Comparison of ENCODE assay signal across 9 mouse cellular contexts in the genomic region with DNA sequence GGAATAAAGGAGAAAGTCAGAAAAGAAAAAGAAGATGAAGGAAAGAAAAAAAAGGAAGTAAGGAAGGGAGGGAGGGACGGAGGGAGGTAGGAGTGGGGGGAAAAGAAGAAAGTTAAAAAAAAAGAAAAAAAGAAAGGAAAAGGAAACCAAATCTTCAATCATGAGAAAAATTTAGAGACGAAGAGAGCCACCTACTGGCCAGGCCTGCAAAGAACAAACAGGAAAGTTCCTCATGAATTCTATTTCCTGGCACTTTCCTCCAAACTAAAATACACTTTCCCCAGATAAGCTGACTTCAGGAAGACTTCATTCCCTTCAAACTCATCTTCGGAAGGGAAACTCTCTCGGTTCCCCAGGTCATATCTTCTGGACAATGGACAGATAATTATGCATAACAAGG. TPM values are rescaled to one million over a fixed set of nuclear protein-coding genes. Genes with fewer than 3 reads are reported as not detected.
DNase-seq lines count a peak whose midpoint lies in the region; ATAC-seq and TF ChIP-seq lines count a peak whose summit lies in the region.
"Had no signal": no experiment of that assay in that cellular context is flagged by ENCODE, and none has a peak within 500 bp of the region (broad histone marks: within the 10 kb centered on the region; RNA-seq: fewer than 3 reads in every experiment).

No protein-coding gene starts in this region.

- peak; percentile 39 for DNase-seq in embryo, embryonic 11 days
- no peak for DNase-seq in embryo, embryonic 9.5 days (ENCODE audit: extremely low spot score)
- peak; percentile 11 to 26 for DNase-seq in left cerebral cortex, postnatal 10 days (ENCODE audit: extremely low spot score in 1 of 2, low spot score in 2 of 2)
- DNase-seq in left cerebral cortex, postnatal 36 days (ENCODE audit: low spot score in 2 of 2), result no peak
- DNase-seq in adipocyte (ENCODE audit: low spot score), result peak; percentile 39
- peak; percentile 13 to 53 for DNase-seq in layer of hippocampus, postnatal 25 days (ENCODE audit: extremely low spot score in 1 of 2, low spot score in 1 of 2)
- peak; percentile 31 for DNase-seq in stomach, postnatal 0 days (ENCODE audit: low spot score)
- no peak for DNase-seq in spleen, postnatal 14 days (ENCODE audit: low spot score in 2 of 2)

- no peak overlapping the region for H3K4me2 ChIP-seq in stomach, postnatal 0 days (replicated peaks; ENCODE audit: low read depth)

- H3K4me1 ChIP-seq in stomach, postnatal 0 days (replicated peaks; ENCODE audit: control insufficient read depth, insufficient read depth), result no peaks in the 10 kb centered on the region

- no peaks in the 10 kb centered on the region for H3K36me3 ChIP-seq in stomach, postnatal 0 days (ENCODE audit: control insufficient read depth, insufficient read depth, low read length)

- H3K27ac ChIP-seq in stomach, postnatal 0 days (replicated peaks), result no peak overlapping the region

- no peak for TF ChIP-seq EP300 in stomach, postnatal 0 days (optimal IDR thresholded peaks at IDR 0.05)

- H3K9me3 ChIP-seq in stomach, postnatal 0 days (ENCODE audit: control insufficient read depth, low read length), result no peaks in the 10 kb centered on the region

- peak; percentile 66 for TF ChIP-seq CTCF in stomach, postnatal 0 days (IDR thresholded peaks at IDR 0.05; ENCODE audit: low read depth)

- no peak overlapping the region for H3K9ac ChIP-seq in stomach, postnatal 0 days (ENCODE audit: low read length)

- intact Hi-C loops in left cerebral cortex, postnatal 10 days (cut with DNase I), result no loop called here
- intact Hi-C loops in left cerebral cortex, postnatal 36 days (cut with DNase I), result no loop called here

- 32% methylated on average over 4 of the region's 4 CpGs for WGBS in stomach, postnatal 0 days

- no peak for ATAC-seq in stomach, postnatal 0 days (ENCODE audit: low FRiP score, low TSS enrichment)

- H3K4me3 ChIP-seq in stomach, postnatal 0 days (ENCODE audit: low read depth, low read length), result no peak overlapping the region

- H3K27me3 ChIP-seq in stomach, postnatal 0 days (ENCODE audit: control insufficient read depth, insufficient read depth, low read length), result no peaks in the 10 kb centered on the region

RNA-seq across cellular contexts. Expression of a gene that starts 3.3 kb away (rescaled TPM):
- total RNA-seq in left cerebral cortex, postnatal 10 days (2021), result not detected
- not detected for total RNA-seq in left cerebral cortex, postnatal 36 days (2021)
- not detected for total RNA-seq in layer of hippocampus, postnatal 25 days (2021)
- not detected in 2 replicates for polyA plus RNA-seq in stomach, postnatal 0 days (2015; fragmentation: Nextera tagmentation; extraction: Ambion mirVana)
- total RNA-seq: neutrophil, adult 5-6 weeks had no signal

RNA-seq across cellular contexts. Expression of a gene that starts 4.8 kb away (rescaled TPM):
- total RNA-seq in left cerebral cortex, postnatal 10 days (2021), result not detected
- not detected for total RNA-seq in left cerebral cortex, postnatal 36 days (2021)
- not detected for total RNA-seq in layer of hippocampus, postnatal 25 days (2021)
- polyA plus RNA-seq in stomach, postnatal 0 days (2015; fragmentation: Nextera tagmentation; extraction: Ambion mirVana), result not detected in 2 replicates
- total RNA-seq: neutrophil, adult 5-6 weeks had no signal

RNA-seq across cellular contexts. Expression of a gene that starts 10.8 kb away (rescaled TPM):
- total RNA-seq in left cerebral cortex, postnatal 10 days (2021), result not detected
- total RNA-seq in left cerebral cortex, postnatal 36 days (2021), result not detected
- not detected for total RNA-seq in layer of hippocampus, postnatal 25 days (2021)
- polyA plus RNA-seq in stomach, postnatal 0 days (2015; fragmentation: Nextera tagmentation; extraction: Ambion mirVana), result not detected in 2 replicates
- total RNA-seq: neutrophil, adult 5-6 weeks had no signal

RNA-seq across cellular contexts. Expression of a gene that starts 11.1 kb away (rescaled TPM):
- not detected for total RNA-seq in left cerebral cortex, postnatal 10 days (2021)
- not detected for total RNA-seq in left cerebral cortex, postnatal 36 days (2021)
- not detected for total RNA-seq in layer of hippocampus, postnatal 25 days (2021)
- polyA plus RNA-seq in stomach, postnatal 0 days (2015; fragmentation: Nextera tagmentation; extraction: Ambion mirVana), result not detected in 2 replicates
- total RNA-seq: neutrophil, adult 5-6 weeks had no signal

RNA-seq across cellular contexts. Expression of a gene that starts 14.5 kb away (rescaled TPM):
- not detected for total RNA-seq in left cerebral cortex, postnatal 10 days (2021)
- not detected for total RNA-seq in left cerebral cortex, postnatal 36 days (2021)
- total RNA-seq in layer of hippocampus, postnatal 25 days (2021), result not detected
- polyA plus RNA-seq in stomach, postnatal 0 days (2015; fragmentation: Nextera tagmentation; extraction: Ambion mirVana), result not detected in 2 replicates
- total RNA-seq: neutrophil, adult 5-6 weeks had no signal

Comparison
In these comparisons a context has a peak if more than half of its experiments do, and no peak if none do; other contexts are left out.
1. DNase-seq: peak in embryo, embryonic 11 days (single experiment), left cerebral cortex, postnatal 10 days (2 of 2), adipocyte (single experiment), layer of hippocampus, postnatal 25 days (2 of 2) and stomach, postnatal 0 days (single experiment); none in embryo, embryonic 9.5 days (single experiment), left cerebral cortex, postnatal 36 days (0 of 2) and spleen, postnatal 14 days (0 of 2).